Mouse (Mus musculus): ENCODE results near the gene Hfe2.

DNA sequence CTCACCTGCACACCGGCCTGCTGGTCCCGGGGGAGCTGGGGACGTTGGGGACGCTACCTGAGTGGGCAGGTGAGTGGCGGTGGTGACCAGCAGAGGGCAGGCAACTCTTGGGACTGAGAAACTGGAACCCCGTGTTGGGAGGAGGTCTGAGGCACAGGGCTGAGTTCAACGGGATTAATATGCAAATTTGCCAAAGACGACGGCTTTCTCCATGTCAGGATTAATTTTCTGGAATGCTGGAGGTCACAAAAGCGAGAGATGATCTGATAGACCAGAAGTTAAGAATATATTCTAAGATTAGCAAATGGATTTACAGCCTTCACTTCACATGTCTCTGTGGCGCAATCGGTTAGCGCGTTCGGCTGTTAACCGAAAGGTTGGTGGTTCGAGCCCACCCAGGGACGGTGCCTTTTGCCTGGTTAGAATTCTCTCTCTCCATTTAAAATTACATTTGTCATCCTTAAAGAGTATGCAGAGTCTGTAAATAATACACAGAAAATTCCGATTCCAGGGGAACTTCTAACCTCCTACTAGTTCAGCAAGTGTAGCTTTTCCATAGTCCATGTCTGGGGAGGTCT is 27.4 kb upstream of the Hfe2 start:
- TF ChIP-seq CTCF (IDR thresholded peaks at IDR 0.05; ENCODE audit: low read depth) = peak; percentile 74
- TF ChIP-seq EP300 (optimal IDR thresholded peaks at IDR 0.05) = no peak
